Mouse (Mus musculus) G1E (cell line): ENCODE results near the gene Fam222a.

Source experiments
- CTCF ChIP-seq: IDR thresholded peaks from 2 replicates; pipeline ENCODE4 v1.5.1; 2012; ENCODE audit warnings: low read depth, low read length, inconsistent platforms, mixed read lengths
- GATA1 ChIP-seq: IDR thresholded peaks from 2 replicates; pipeline ENCODE4 v1.6.1; 2012; ENCODE audit warnings: borderline replicate concordance, low read length, inconsistent platforms, mixed read lengths
- GATA2 ChIP-seq: IDR thresholded peaks from 2 replicates; pipeline ENCODE4 v1.6.1; 2012; ENCODE audit warnings: low read depth, low read length, inconsistent platforms, borderline replicate concordance
- TAL1 ChIP-seq: conservative IDR thresholded peaks from 2 replicates; pipeline ENCODE4 v1.6.1; 2012; ENCODE audit warnings: low read depth, low read length, inconsistent platforms, mixed read lengths

GRCm38 (mm10) chr5:114591151-114591561 lies 23.3 kb downstream of the Fam222a start:
- TF ChIP-seq CTCF (no peak), GATA2 (no peak; the same call in 1 of the 2 replicates), GATA1 (no peak), TAL1 (peak; percentile 96)
